10 mouse cellular contexts compared by ENCODE assay signal in the genomic region with DNA sequence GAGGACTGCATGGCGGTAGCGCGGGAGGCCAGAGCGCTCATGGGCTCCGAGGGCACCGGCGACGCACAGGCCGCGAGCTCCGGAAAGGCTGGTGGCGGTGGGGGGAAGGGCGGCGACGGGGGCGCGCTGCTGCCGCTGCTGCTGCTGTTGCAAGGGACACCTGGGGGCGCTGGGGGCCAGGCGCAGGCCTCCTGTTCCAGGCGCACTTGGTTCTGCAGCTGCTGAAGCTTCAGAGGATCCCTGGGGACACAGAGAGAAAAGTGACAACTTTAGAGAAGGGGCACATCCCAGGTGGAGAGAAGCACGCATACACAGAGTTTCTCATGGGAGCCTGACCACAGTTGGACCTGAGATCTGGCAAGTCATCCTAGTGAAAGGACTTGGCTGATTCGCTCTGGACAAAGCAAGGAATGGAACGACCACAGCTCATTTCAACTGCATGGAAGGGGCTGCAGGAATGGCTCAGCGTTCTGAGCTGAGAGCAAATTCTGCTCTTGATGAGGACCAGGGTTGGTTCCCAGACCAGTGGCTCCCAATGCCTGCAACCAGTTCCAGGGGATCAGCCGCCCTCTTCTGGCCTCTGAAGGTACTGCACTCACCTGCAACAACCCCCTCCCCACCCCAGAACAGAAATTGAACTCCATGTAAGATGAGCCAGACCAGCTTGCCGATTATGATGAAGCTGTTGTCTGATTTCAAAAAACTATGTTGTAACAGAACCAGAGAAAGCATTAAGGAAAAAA.
A peak's percentile ranks its signal among the peaks of the same experiment; 100 is the strongest.
DNase-seq lines count a peak whose midpoint lies in the region; ATAC-seq lines count a peak whose summit lies in the region.
"Had no signal": no experiment of that assay in that cellular context is flagged by ENCODE, and none has a peak within 500 bp of the region (broad histone marks: within the 10 kb centered on the region; RNA-seq: fewer than 3 reads in every experiment).

No protein-coding gene starts in this region.

- H3K27ac ChIP-seq in heart, embryonic 11.5 days (ENCODE audit: low read depth, low read length): no peak overlapping the region
- H3K27ac ChIP-seq in hindbrain, embryonic 14.5 days: no peak overlapping the region
- H3K27ac ChIP-seq in neural tube, embryonic 13.5 days (replicated peaks): no peak overlapping the region
- H3K27ac ChIP-seq: forebrain, embryonic 12.5 days; limb, embryonic 13.5 days had no signal

- H3K4me3 ChIP-seq in heart, embryonic 11.5 days (ENCODE audit: low read depth, low read length): no peak overlapping the region
- H3K4me3 ChIP-seq in hindbrain, embryonic 14.5 days (replicated peaks; ENCODE audit: low read length): peak overlapping the region; percentile 15
- H3K4me3 ChIP-seq in neural tube, embryonic 13.5 days: no peak overlapping the region
- H3K4me3 ChIP-seq: forebrain, embryonic 12.5 days; limb, embryonic 13.5 days had no signal

- DNase-seq in heart, postnatal 10 days: no peak
- peak; percentile 22 for DNase-seq in NIH3T3 (ENCODE audit: low read depth)
- no peak for DNase-seq in hindbrain, embryonic 14.5 days (ENCODE audit: low spot score)
- no peak for DNase-seq in left cerebral cortex, adult 8-10 months (ENCODE audit: low spot score in 2 of 2)
- DNase-seq in adrenal gland, postnatal 14 days: no peak

- H3K4me1 ChIP-seq in heart, embryonic 11.5 days (ENCODE audit: control insufficient read depth, insufficient read depth, low read length): peaks cover 2% of the 10 kb centered on the region; the same call in 1 of the 2 replicates
- H3K4me1 ChIP-seq in hindbrain, embryonic 14.5 days (replicated peaks; ENCODE audit: control insufficient read depth, insufficient read depth, low read length): no peaks in the 10 kb centered on the region
- peaks cover under 1% of the 10 kb centered on the region; the same call in 1 of the 2 replicates for H3K4me1 ChIP-seq in neural tube, embryonic 13.5 days (replicated peaks)

- no peaks in the 10 kb centered on the region for H3K27me3 ChIP-seq in heart, embryonic 11.5 days (ENCODE audit: control insufficient read depth, insufficient read depth, low read length)
- no peaks in the 10 kb centered on the region for H3K27me3 ChIP-seq in hindbrain, embryonic 14.5 days (ENCODE audit: control insufficient read depth, insufficient read depth, low read length)
- H3K27me3 ChIP-seq in neural tube, embryonic 13.5 days: no peaks in the 10 kb centered on the region
- H3K27me3 ChIP-seq: forebrain, embryonic 12.5 days; limb, embryonic 13.5 days had no signal

- intact Hi-C loops in heart, postnatal 10 days (cut with DNase I): no loop called here

- ATAC-seq in heart, embryonic 11.5 days (replicated peaks; ENCODE audit: insufficient number of reproducible peaks, low FRiP score, low TSS enrichment): 0 out of 2 replicates have a peak, but pooled peaks have one; percentile 20
- ATAC-seq in hindbrain, embryonic 14.5 days (ENCODE audit: low FRiP score): no peak
- ATAC-seq in neural tube, embryonic 13.5 days (ENCODE audit: low read depth): no peak
- no peak for ATAC-seq in megakaryocyte-erythroid progenitor cell, adult 5-6 weeks (replicated peaks; ENCODE audit: low FRiP score, low TSS enrichment, poor library complexity, severe bottlenecking)

- peaks cover 22% of the 10 kb centered on the region for H3K36me3 ChIP-seq in heart, embryonic 11.5 days (ENCODE audit: control insufficient read depth, insufficient read depth, low read length)
- H3K36me3 ChIP-seq in hindbrain, embryonic 14.5 days (replicated peaks; ENCODE audit: control insufficient read depth, insufficient read depth): 0 out of 2 replicates have a peak, but pooled peaks cover 8% of the 10 kb centered on the region
- H3K36me3 ChIP-seq in neural tube, embryonic 13.5 days: peaks cover 20% of the 10 kb centered on the region

- no peak overlapping the region for H3K9ac ChIP-seq in heart, embryonic 11.5 days (ENCODE audit: low read depth, low read length)
- no peak overlapping the region for H3K9ac ChIP-seq in hindbrain, embryonic 14.5 days
- H3K9ac ChIP-seq in neural tube, embryonic 13.5 days: no peak overlapping the region
- H3K9ac ChIP-seq: forebrain, embryonic 12.5 days; limb, embryonic 13.5 days had no signal

- WGBS in heart, embryonic 11.5 days (ENCODE audit: insufficient replicate concordance): 39% methylated on average over 27 of the region's 27 CpGs
- 29% methylated on average over 27 of the region's 27 CpGs for WGBS in hindbrain, embryonic 14.5 days
- WGBS in neural tube, embryonic 13.5 days: 50% methylated on average over 27 of the region's 27 CpGs

- no peak overlapping the region; the same call in 1 of the 2 replicates for H3K4me2 ChIP-seq in heart, embryonic 11.5 days
- H3K4me2 ChIP-seq in hindbrain, embryonic 14.5 days (replicated peaks): peak overlapping the region; percentile 33
- H3K4me2 ChIP-seq in neural tube, embryonic 13.5 days: peak overlapping the region; percentile 17; the same call in 1 of the 2 replicates
- H3K4me2 ChIP-seq: forebrain, embryonic 12.5 days; limb, embryonic 13.5 days had no signal

- H3K9me3 ChIP-seq in heart, embryonic 11.5 days (replicated peaks; ENCODE audit: control insufficient read depth, low read length): peaks cover 5% of the 10 kb centered on the region
- peaks cover 16% of the 10 kb centered on the region for H3K9me3 ChIP-seq in hindbrain, embryonic 14.5 days (ENCODE audit: control insufficient read depth, low read length)
- H3K9me3 ChIP-seq in neural tube, embryonic 13.5 days: peaks cover 17% of the 10 kb centered on the region; the same call in 1 of the 2 replicates
